Mouse (Mus musculus): ENCODE data around the gene C530025M09Rik.

DNA sequence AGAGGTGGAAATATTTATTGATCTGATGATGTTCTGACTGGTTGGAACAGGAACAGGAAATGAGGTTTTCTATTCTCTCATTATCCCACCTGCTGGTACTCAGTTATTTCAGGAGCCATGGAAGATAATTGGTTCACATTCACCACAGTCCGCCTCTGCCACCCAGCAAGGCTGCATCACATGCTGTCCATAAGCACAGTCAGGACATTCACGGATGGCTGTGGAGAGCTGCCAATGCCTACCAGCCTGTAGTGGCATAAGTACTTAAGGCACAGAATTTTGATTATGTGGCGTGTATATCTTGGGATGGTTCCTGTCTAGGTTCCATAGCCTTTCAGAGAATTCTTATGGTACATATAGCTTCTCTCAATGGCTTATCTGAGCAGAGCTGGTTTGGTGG, 30.0 kb upstream of the C530025M09Rik start:
- no peak for TF ChIP-seq FLI1 (IDR thresholded peaks at IDR 0.05; ENCODE audit: low read length)
- TF ChIP-seq GATA1 (IDR thresholded peaks at IDR 0.05; ENCODE audit: borderline replicate concordance, low read length): no peak

Measured in megakaryocyte, embryonic 14.5 days (primary cell).